Mouse (Mus musculus) liver, adult 2 months (tissue): ENCODE data around the gene Zfp865.

Source experiments
- CTCF ChIP-seq: fragments of 200-500 bp; IDR thresholded peaks from 2 replicates; pipeline ENCODE4 v1.5.1; 2011; ENCODE audit warnings: low read depth, low read length, control low read depth
- POLR2A ChIP-seq: fragments of 200-500 bp; IDR thresholded peaks from 2 replicates; pipeline ENCODE4 v1.6.1; 2011; ENCODE audit warnings: low read length, control low read depth; ENCODE audit not compliant: insufficient read depth; ENCODE audit errors: extremely low read depth

- TF ChIP-seq CTCF (no peak), POLR2A (0 out of 2 replicates have a peak, but pooled peaks have one; percentile 2)
These were observed 23.9 kb upstream of the Zfp865 start, which contains the start of gene Zfp579 for GRCm38 (mm10) chr7:4996003-4996895.
